Mouse (Mus musculus) heart, postnatal 0 days (tissue): ENCODE results near the gene Plcb3. TPM values are rescaled to one million over a fixed set of nuclear protein-coding genes. Genes with fewer than 3 reads are reported as not detected.

Experiments used
- ATAC-seq: fragments of 200-750 bp; cut with Nextera tagmentation; 2 replicates; pipeline ENCODE4 v1.8.0; 2017; ENCODE audit warnings: low read depth, moderate number of reproducible peaks, moderate library complexity; ENCODE audit not compliant: insufficient read depth
- DNase-seq: peaks from one replicate; pipeline ENCODE4 v3.0.0-alpha.2; 2016; ENCODE audit warnings: low spot score
- H3K27ac ChIP-seq: fragments of 300-500 bp; sonication (generic); 2 replicates; pipeline ENCODE4 v1.5.1; 2014; ENCODE audit warnings: low read depth, mild to moderate bottlenecking
- H3K27me3 ChIP-seq: fragments of 300-500 bp; sonication (generic); 2 replicates; pipeline ENCODE4 v1.6.1; 2014; ENCODE audit warnings: low read length, mixed read lengths; ENCODE audit not compliant: control insufficient read depth, insufficient read depth
- H3K36me3 ChIP-seq: fragments of 300-500 bp; sonication (generic); replicated peaks from 2 replicates; pipeline ENCODE4 v1.6.1; 2014; ENCODE audit warnings: low read length, mixed read lengths; ENCODE audit not compliant: control insufficient read depth, insufficient read depth
- H3K4me1 ChIP-seq: fragments of 300-500 bp; sonication (generic); 2 replicates; pipeline ENCODE4 v1.6.1; 2014; ENCODE audit warnings: antibody characterized with exemption; ENCODE audit not compliant: control insufficient read depth, insufficient read depth
- H3K4me2 ChIP-seq: fragments of 300-500 bp; sonication (generic); 2 replicates; pipeline ENCODE4 v1.6.1; 2014; ENCODE audit warnings: low read depth, mild to moderate bottlenecking, low read length, moderate library complexity
- H3K4me3 ChIP-seq: fragments of 300-500 bp; sonication (generic); 2 replicates; pipeline ENCODE4 v1.5.1; 2014; ENCODE audit warnings: low read depth, low read length
- H3K9ac ChIP-seq: fragments of 300-500 bp; sonication (generic); replicated peaks from 2 replicates; pipeline ENCODE4 v1.6.1; 2014; ENCODE audit warnings: low read depth, low read length, mixed read lengths
- H3K9me3 ChIP-seq: fragments of 300-500 bp; sonication (generic); replicated peaks from 2 replicates; pipeline ENCODE4 v1.6.1; 2016; ENCODE audit warnings: low read length; ENCODE audit not compliant: control insufficient read depth
- CTCF ChIP-seq: IDR thresholded peaks from 2 replicates; pipeline ENCODE4 v1.5.1; 2016; ENCODE audit warnings: antibody characterized with exemption, control low read depth, low read depth
- EP300 ChIP-seq: IDR thresholded peaks from 2 replicates; pipeline ENCODE4 v1.6.1; 2016; ENCODE audit warnings: antibody characterized with exemption, low read depth
- WGBS: fragments of 180-500 bp; shearing (Covaris S2); extraction: QIAGEN DNeasy Blood & Tissue Kit; methylation state at CpG from one replicate; pipeline ENCODE4 v1.1.7; 2014; 5-methylcytosine and 5-hydroxymethylcytosine counted together
- polyA plus RNA-seq: library from polyadenylated mRNA; unstranded; fragments of >200 nt; fragmentation: Nextera tagmentation; extraction: Ambion mirVana; gene quantifications from 2 replicates; pipeline ENCODE4 v1.2.1, GENCODE M21; 2015
- total RNA-seq: library from RNA; depleted of rRNA; stranded (reverse); fragments of >200 nt; gene quantifications from 2 replicates; pipeline ENCODE4 v1.2.3, GENCODE M21; 2014; ENCODE audit warnings: low replicate concordance

The Plcb3 gene
- total and polyA plus RNA-seq, 2 experiments from 2014 or later, result 8.3 to 24.9 TPM

DNA sequence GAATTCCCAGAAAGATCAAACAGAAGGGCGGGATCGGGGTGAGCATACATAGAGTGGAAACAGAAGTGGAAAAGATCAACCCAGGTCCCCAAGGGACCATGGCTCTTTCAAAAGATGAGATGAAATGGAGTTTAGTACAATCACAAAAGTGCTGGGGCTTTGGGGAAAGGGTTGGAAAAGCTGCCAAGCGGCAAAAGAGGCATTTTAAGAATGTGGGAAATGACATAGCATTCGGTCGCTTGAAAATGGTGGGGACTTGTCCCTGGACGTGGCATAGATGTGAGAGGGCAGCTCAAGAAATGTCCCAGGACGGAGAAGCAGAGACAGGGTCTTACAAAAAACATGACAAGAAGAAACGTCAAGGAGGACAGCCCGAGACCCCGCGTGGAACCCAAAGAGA is 67.2 kb downstream of the Plcb3 start:
- TF ChIP-seq EP300 (no peak), CTCF (no peak)
- H3K4me3 ChIP-seq, result peak overlapping the region; percentile 71
- H3K4me2 ChIP-seq, result peak overlapping the region; percentile 73
- ATAC-seq (peak; percentile 0), DNase-seq (no peak)
- peaks cover 54% of the 10 kb centered on the region for H3K36me3 ChIP-seq
- peak overlapping the region; percentile 99 for H3K27ac ChIP-seq
- no peaks in the 10 kb centered on the region for H3K9me3 ChIP-seq
- H3K4me1 ChIP-seq, result peaks cover 12% of the 10 kb centered on the region
- 3% methylated on average over 11 of the region's 11 CpGs for WGBS
- no peaks in the 10 kb centered on the region for H3K27me3 ChIP-seq
- peak overlapping the region; percentile 66 for H3K9ac ChIP-seq

DNA sequence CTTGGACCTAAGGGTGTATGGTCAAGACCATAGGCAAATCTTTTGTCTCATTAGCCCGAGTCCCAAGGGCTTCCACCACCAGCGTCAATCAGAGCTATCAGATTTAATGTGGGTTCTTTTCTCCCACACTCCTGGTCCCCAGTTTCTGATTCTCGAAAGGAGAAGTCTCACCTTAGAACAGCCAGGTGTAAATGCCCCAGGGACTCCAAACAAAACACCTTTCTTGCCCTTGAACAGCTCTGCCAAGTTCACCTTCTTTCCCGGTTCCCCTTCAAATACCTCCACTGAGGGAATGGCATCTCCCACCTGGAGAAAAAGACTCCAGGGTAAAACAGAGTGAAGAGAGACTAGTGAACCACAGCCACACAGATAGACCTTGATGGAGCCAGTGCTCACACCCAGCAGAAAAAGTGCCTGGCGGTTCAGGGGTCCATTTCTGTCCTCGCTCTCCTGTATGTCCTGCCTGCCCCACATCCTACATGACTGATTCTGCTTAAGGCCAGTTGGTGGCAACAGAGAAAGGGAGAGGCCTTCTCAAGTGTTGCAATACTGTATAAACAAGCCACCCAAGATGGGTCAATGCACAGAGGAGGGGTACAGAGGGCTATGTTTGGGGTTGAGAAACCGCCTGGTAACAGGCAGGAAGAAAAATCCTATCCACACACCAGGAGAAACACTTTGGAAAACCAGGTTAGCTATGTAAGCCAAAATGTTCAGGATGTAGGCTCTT is 68.3 kb downstream of the Plcb3 start:
- 78% methylated on average over 7 of the region's 7 CpGs for WGBS
- no peaks in the 10 kb centered on the region for H3K9me3 ChIP-seq
- peak overlapping the region; percentile 71 for H3K4me3 ChIP-seq
- H3K4me2 ChIP-seq, result peak overlapping the region; percentile 73
- peak overlapping the region; percentile 66 for H3K9ac ChIP-seq
- no peaks in the 10 kb centered on the region for H3K27me3 ChIP-seq
- peaks cover 45% of the 10 kb centered on the region for H3K36me3 ChIP-seq
- H3K27ac ChIP-seq, result no peak overlapping the region
- TF ChIP-seq CTCF (no peak), EP300 (no peak)
- peaks cover 12% of the 10 kb centered on the region for H3K4me1 ChIP-seq
- ATAC-seq (no peak), DNase-seq (no peak)

DNA sequence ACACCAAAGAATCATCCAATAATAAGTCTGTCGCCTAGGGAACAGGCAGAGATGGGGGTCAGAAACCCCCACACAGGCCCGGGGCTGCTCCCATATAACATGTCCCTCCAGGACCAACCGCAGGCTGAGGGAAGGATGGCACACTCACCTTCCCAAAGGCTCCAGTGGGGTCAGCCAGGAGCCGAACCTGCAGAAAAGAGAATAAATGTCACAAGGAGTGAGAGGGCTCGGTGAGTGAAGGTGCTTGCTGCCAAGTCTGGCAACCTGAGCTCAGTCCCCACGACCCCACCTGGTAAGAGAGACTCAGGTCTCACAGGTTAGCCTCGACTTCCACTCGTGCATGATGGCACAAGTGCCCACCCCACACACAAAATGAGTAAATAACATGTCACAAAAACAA is 69.2 kb downstream of the Plcb3 start:
- Histone ChIP-seq H3K9me3 (no peaks in the 10 kb centered on the region), H3K4me3 (no peak overlapping the region), H3K4me1 (peaks cover 12% of the 10 kb centered on the region), H3K36me3 (peaks cover 36% of the 10 kb centered on the region), H3K9ac (no peak overlapping the region), H3K27me3 (no peaks in the 10 kb centered on the region), H3K27ac (no peak overlapping the region), H3K4me2 (no peak overlapping the region)
- DNase-seq (no peak), ATAC-seq (no peak)
- TF ChIP-seq CTCF (no peak), EP300 (no peak)
- 90% methylated on average over 8 of the region's 8 CpGs for WGBS

DNA sequence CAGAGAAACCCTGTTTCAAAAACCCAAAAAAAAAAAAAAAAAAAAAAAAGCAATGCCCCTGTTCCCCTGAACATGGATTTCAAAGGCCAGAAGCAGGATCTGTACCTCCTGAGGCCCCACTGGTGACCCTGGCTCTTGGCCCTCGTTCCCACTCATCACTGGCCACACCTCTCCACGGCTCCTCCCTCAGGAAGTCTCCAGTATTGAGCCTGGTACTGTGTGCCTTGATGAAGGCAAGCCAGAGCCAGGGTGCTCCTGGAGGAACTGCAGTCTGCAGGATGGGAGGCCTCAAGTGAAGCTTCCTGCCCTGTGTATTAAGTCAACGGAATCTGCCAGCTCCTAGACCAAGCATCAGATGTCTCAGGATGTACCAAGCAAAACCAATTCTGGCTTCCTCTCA is 70.1 kb downstream of the Plcb3 start:
- H3K4me1 ChIP-seq, result peaks cover 12% of the 10 kb centered on the region
- no peaks in the 10 kb centered on the region for H3K9me3 ChIP-seq
- ATAC-seq (no peak), DNase-seq (no peak)
- no peak overlapping the region for H3K4me3 ChIP-seq
- no peak overlapping the region for H3K9ac ChIP-seq
- 75% methylated on average over 3 of the region's 3 CpGs for WGBS
- no peaks in the 10 kb centered on the region for H3K27me3 ChIP-seq
- TF ChIP-seq EP300, result no peak
- no peak for TF ChIP-seq CTCF
- no peak overlapping the region for H3K27ac ChIP-seq
- no peak overlapping the region for H3K4me2 ChIP-seq
- peaks cover 27% of the 10 kb centered on the region for H3K36me3 ChIP-seq

DNA sequence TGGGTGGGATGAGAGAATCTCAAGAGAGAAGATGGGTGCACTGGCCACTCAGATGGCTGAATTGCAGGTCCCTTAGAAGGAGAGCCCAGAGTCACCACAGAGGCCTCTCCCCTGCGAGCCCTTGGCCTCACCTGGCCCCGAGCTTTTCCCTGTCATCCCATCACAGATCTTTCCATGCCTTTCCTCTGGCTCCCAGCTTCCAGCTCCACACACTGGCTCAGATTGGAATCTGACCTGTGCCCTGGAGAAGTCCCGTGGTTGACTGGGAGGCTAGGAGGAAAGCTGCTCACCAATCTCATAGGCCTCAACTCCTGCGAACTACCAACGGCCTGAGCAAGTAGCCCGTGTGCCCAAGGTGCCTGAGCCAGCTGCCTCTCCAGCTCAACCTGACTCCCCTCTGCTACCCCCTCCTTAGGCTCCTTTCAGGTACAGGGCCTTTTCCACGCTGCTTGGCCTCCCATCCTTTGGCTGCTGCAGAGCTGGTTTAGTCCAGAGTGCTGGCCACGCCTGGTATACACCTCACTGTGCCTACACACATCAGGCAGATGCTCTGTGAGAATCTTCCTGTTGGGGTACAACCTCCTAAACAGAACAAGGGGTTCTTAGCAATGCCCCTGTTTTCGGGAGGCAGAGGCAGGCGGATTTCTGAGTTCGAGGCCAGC is 70.6 kb downstream of the Plcb3 start:
- H3K36me3 ChIP-seq, result peaks cover 24% of the 10 kb centered on the region
- H3K4me1 ChIP-seq, result peaks cover 12% of the 10 kb centered on the region
- no peaks in the 10 kb centered on the region for H3K27me3 ChIP-seq
- WGBS, result 94% methylated on average over 11 of the region's 11 CpGs
- H3K4me3 ChIP-seq, result no peak overlapping the region
- no peak overlapping the region for H3K4me2 ChIP-seq
- H3K9me3 ChIP-seq, result no peaks in the 10 kb centered on the region
- DNase-seq, result no peak
- TF ChIP-seq CTCF (no peak), EP300 (no peak)
- no peak overlapping the region for H3K27ac ChIP-seq
- ATAC-seq, result no peak
- no peak overlapping the region for H3K9ac ChIP-seq

DNA sequence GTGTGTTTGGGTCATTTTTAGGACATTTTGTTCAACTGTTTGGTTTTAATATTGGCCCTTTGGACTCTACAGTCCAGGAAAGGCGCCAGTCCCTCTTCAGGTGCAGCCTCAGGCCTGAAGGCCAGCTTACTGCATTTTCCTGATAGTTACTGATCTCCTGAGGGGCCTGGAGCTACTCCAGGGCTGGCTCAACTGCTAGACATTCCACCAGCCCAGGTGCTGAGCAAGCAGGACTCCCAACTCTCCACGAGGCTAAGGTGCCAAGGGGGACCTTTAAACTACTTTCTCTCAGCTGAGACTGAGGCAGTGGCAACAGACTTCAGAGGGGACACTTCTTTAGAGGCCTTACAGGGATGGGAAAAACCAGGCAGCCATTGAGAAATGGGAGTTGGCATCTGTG is 71.4 kb downstream of the Plcb3 start:
- Histone ChIP-seq H3K36me3 (peaks cover 24% of the 10 kb centered on the region), H3K4me3 (no peak overlapping the region), H3K9ac (no peak overlapping the region), H3K9me3 (no peaks in the 10 kb centered on the region), H3K27me3 (no peaks in the 10 kb centered on the region), H3K4me1 (peaks cover 12% of the 10 kb centered on the region), H3K27ac (no peak overlapping the region), H3K4me2 (no peak overlapping the region)
- WGBS, result 74% methylated on average over 2 of the region's 2 CpGs
- no peak for TF ChIP-seq EP300
- no peak for DNase-seq
- ATAC-seq, result no peak
